Mouse (Mus musculus) hindbrain, postnatal 0 days (tissue): ENCODE results near the gene Zfp384. TPM values are rescaled to one million over a fixed set of nuclear protein-coding genes. Genes with fewer than 3 reads are reported as not detected.
"Not testable (repeated sequence)": the region's sequence is repeated elsewhere in the genome, so short reads cannot be mapped to it uniquely, and the experiment has no call there.

ENCODE experiments used
- ATAC-seq: fragments of 200-750 bp; cut with Nextera tagmentation; 2 replicates; pipeline ENCODE4 v1.8.0; 2017; ENCODE audit warnings: mild to moderate bottlenecking, moderate TSS enrichment, moderate library complexity
- DNase-seq: peaks from one replicate; pipeline ENCODE4 v3.0.0-alpha.2; 2015; ENCODE audit warnings: low spot score
- H3K27ac ChIP-seq: fragments of 300-500 bp; sonication (generic); 2 replicates; pipeline ENCODE4 v1.5.1; 2014; ENCODE audit warnings: mild to moderate bottlenecking
- H3K27me3 ChIP-seq: fragments of 300-500 bp; sonication (generic); 2 replicates; pipeline ENCODE4 v1.6.1; 2014; ENCODE audit warnings: low read length, mixed read lengths; ENCODE audit not compliant: insufficient read depth
- H3K36me3 ChIP-seq: fragments of 300-500 bp; sonication (generic); 2 replicates; pipeline ENCODE4 v1.6.1; 2014; ENCODE audit warnings: low read length, mixed read lengths; ENCODE audit not compliant: insufficient read depth
- H3K4me1 ChIP-seq: fragments of 300-500 bp; sonication (generic); 2 replicates; pipeline ENCODE4 v1.6.1; 2014; ENCODE audit warnings: antibody characterized with exemption, low read length, mixed read lengths; ENCODE audit not compliant: insufficient read depth
- H3K4me2 ChIP-seq: fragments of 300-500 bp; sonication (generic); 2 replicates; pipeline ENCODE4 v1.6.1; 2014; ENCODE audit warnings: low read depth, mild to moderate bottlenecking, low read length, moderate library complexity, mixed read lengths
- H3K4me3 ChIP-seq: fragments of 300-500 bp; sonication (generic); 2 replicates; pipeline ENCODE4 v1.5.1; 2014; ENCODE audit warnings: low read length
- H3K9ac ChIP-seq: fragments of 300-500 bp; sonication (generic); replicated peaks from 2 replicates; pipeline ENCODE4 v1.6.1; 2014; ENCODE audit warnings: mild to moderate bottlenecking, low read length, moderate library complexity, mixed read lengths
- H3K9me3 ChIP-seq: fragments of 300-500 bp; sonication (generic); 2 replicates; pipeline ENCODE4 v1.6.1; 2016; ENCODE audit warnings: low read length, mixed read lengths
- CTCF ChIP-seq: IDR thresholded peaks from 2 replicates; pipeline ENCODE4 v1.5.1; 2016; ENCODE audit warnings: antibody characterized with exemption, control low read depth, low read depth
- WGBS: fragments of 180-500 bp; shearing (Covaris S2); extraction: QIAGEN DNeasy Blood & Tissue Kit; methylation state at CpG from one replicate; pipeline ENCODE4 v1.1.7; 2014; 5-methylcytosine and 5-hydroxymethylcytosine counted together
- polyA plus RNA-seq: library from polyadenylated mRNA; unstranded; fragments of >200 nt; fragmentation: Nextera tagmentation; extraction: Ambion mirVana; gene quantifications from 2 replicates; pipeline ENCODE4 v1.2.1, GENCODE M21; 2015
- total RNA-seq: library from RNA; depleted of rRNA; stranded (reverse); fragments of >200 nt; gene quantifications from 2 replicates; pipeline ENCODE4 v1.2.3, GENCODE M21; 2014

The Zfp384 gene
- total and polyA plus RNA-seq, 2 experiments from 2014 or later, result 11.6 to 38.6 TPM

DNA sequence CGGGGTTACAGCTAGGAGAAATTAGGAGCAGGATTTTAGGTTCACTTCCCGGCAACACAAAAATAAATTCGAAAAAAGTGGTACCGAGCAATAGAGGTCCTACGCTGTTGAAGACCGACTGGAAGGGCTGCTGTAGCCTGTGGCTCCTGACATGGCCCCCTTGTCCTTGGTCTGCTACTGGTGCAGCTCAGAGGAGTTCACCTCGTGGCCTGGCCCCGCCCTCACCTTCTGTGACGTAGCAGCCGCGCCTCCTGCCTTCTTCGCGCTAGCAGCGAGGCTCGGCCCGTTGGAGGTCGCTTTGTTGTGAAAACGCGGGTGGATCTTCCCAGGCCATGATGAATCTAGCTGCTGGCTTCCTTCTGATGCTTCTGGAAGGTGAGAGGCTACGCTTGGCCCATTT is 40.7 kb downstream of the Zfp384 start, which contains the start of gene Acrbp:
Gene Acrbp (plus strand): TSS at position 12 of the 400 bp plus-strand sequence.
- WGBS, result 38% methylated on average over 20 of the region's 20 CpGs
- no peak within 1 kb of the TSS; the same call in 1 of the 2 replicates for H3K9ac ChIP-seq
- H3K9me3 ChIP-seq, result no peaks in the 10 kb centered on the region
- no peaks in the 10 kb centered on the region for H3K4me1 ChIP-seq
- H3K4me3 ChIP-seq, result no peak within 1 kb of the TSS
- no peak within 1 kb of the TSS for H3K4me2 ChIP-seq
- no peak within 1 kb of the TSS; the same call in 1 of the 2 replicates for H3K27ac ChIP-seq
- H3K27me3 ChIP-seq, result no peaks in the 10 kb centered on the region
- no peak for TF ChIP-seq CTCF
- ATAC-seq (no peak), DNase-seq (peak; percentile 15)
- peaks cover 43% of the 10 kb centered on the region for H3K36me3 ChIP-seq

DNA sequence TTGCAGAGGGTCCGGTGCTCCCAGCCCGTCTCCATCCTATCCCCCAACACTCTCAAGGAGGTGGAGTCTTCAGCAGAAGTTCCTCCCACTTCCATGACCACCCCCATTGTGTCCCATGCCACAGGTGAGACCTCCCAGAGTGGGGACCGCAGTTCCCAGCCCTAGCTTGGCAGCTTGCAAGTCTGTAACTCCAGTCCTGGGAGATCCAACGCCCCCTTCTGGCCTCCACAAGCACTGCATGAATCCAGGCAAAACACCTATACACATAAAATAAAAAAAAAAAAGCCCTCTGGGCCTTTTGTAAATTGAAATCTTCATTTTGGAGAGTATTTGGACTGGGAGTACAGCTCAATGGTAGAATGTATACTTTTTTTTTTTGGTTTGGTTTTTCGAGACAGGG is 42.3 kb downstream of the Zfp384 start:
- WGBS, result 66% methylated on average over 5 of the region's 5 CpGs
- no peak for ATAC-seq
- Histone ChIP-seq H3K27me3 (no peaks in the 10 kb centered on the region), H3K27ac (no peak overlapping the region), H3K4me1 (no peaks in the 10 kb centered on the region), H3K9me3 (no peaks in the 10 kb centered on the region), H3K9ac (no peak overlapping the region), H3K4me3 (no peak overlapping the region), H3K36me3 (peaks cover 40% of the 10 kb centered on the region; the same call in 1 of the 2 replicates), H3K4me2 (no peak overlapping the region)
- DNase-seq, result no peak
- peak; percentile 48 for TF ChIP-seq CTCF

DNA sequence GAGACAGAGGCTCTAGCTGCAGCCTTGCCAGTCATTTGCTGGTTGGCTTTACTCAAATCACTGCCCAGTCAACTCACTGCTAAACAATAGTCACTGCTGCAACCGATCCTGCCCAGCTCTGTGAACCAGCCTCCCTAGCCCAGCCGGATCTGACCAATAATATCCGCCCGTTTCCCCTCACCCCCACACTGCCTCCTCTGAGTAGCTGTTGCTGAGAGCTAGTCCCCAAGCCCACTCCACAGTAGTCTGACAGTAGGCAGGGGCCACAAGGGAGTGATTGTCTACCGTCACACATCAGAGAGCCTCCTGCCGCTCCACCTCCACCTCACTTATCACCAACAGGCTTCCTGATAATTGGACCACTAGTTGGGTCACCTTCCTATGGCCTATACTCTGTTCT is 52.5 kb downstream of the Zfp384 start:
- H3K9ac ChIP-seq, result no peak overlapping the region
- H3K27me3 ChIP-seq, result no peaks in the 10 kb centered on the region
- no peak for DNase-seq
- TF ChIP-seq CTCF, result no peak
- 30% methylated on average over 6 of the region's 6 CpGs for WGBS
- no peaks in the 10 kb centered on the region for H3K9me3 ChIP-seq
- no peaks in the 10 kb centered on the region for H3K4me1 ChIP-seq
- peak; percentile 73 for ATAC-seq
- H3K4me3 ChIP-seq, result no peak overlapping the region
- H3K27ac ChIP-seq, result no peak overlapping the region
- H3K36me3 ChIP-seq, result no peaks in the 10 kb centered on the region
- H3K4me2 ChIP-seq, result no peak overlapping the region

DNA sequence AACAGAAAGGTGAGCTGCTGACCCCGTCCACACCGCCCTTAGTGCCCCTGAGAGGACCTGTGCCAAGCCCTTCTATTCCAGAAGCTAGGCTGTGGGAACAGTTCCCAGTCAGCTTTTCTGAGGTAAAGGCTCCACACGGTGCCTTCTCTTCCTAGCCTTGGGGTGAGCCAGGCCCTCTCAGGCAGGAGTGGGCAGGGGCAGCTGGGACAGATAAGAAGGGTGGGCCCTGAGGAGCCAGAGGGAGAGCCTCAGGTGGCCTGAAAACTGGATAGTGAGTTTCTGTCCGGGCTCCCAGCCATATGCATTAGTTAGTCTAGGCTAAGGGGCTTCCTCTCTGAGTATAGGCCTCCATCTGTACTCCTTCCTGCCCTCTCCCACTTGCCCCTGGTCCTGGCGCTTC is 53.6 kb downstream of the Zfp384 start:
- DNase-seq, result no peak
- 69% methylated on average over 5 of the region's 5 CpGs for WGBS

DNA sequence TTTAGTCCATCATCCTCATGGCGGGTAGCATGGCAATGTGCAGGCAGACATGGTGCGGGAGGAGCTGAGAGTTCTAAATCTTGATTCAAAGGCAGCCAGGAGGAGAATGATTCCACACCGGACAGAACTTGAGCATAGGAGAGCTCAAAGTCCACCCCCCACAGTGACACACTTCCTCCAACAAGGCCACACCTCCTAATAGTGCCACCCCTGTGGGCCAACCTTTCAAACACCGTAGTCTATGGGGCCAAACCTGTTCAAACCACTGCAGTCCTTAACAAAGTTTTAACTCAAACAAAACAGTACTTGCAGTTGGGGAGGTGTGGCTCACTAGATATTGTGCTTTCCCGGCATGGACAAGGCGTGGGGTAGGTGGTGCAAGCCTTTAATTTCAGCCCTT is 55.0 kb downstream of the Zfp384 start:
- no peaks in the 10 kb centered on the region for H3K4me1 ChIP-seq
- H3K9me3 ChIP-seq, result no peaks in the 10 kb centered on the region
- H3K36me3 ChIP-seq, result no peaks in the 10 kb centered on the region
- no peak overlapping the region for H3K4me2 ChIP-seq
- ATAC-seq (no peak), DNase-seq (no peak)
- no peak overlapping the region for H3K27ac ChIP-seq
- no peak overlapping the region for H3K4me3 ChIP-seq
- 81% methylated on average over 6 of the region's 6 CpGs for WGBS
- H3K9ac ChIP-seq, result no peak overlapping the region
- H3K27me3 ChIP-seq, result no peaks in the 10 kb centered on the region
- TF ChIP-seq CTCF, result no peak

More for the DNA sequence above, 53.6 kb downstream of the Zfp384 start:
- Histone ChIP-seq H3K4me3 (no peak overlapping the region), H3K27ac (no peak overlapping the region), H3K27me3 (no peaks in the 10 kb centered on the region), H3K4me1 (no peaks in the 10 kb centered on the region), H3K36me3 (no peaks in the 10 kb centered on the region), H3K9me3 (no peaks in the 10 kb centered on the region), H3K9ac (no peak overlapping the region), H3K4me2 (no peak overlapping the region)
- TF ChIP-seq CTCF, result no peak
- ATAC-seq, result no peak

DNA sequence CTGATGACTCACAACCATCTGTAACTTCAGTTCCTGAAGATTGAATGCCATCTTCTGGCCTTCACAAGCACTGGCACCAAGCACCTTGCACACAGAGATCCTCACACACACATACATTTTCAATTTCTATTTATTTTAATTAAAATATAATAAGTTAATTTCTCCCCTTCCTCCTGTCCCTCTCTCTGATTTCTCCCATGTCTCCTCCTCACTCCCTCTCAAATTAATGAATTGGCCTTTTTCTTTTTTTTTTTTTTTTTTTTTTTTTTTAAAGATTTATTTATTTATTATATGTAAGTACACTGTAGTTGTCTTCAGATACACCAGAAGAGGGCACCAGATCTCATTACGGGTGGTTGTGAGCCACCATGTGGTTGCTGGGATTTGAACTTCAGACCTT is 56.3 kb downstream of the Zfp384 start:
- no CpG with 5 or more reads among the region's 1 CpGs for WGBS
- H3K9ac ChIP-seq, ATAC-seq, H3K4me2 ChIP-seq, H3K4me1 ChIP-seq, H3K27ac ChIP-seq, DNase-seq, H3K27me3 ChIP-seq, H3K36me3 ChIP-seq, H3K4me3 ChIP-seq, H3K9me3 ChIP-seq: not testable (repeated sequence)

DNA sequence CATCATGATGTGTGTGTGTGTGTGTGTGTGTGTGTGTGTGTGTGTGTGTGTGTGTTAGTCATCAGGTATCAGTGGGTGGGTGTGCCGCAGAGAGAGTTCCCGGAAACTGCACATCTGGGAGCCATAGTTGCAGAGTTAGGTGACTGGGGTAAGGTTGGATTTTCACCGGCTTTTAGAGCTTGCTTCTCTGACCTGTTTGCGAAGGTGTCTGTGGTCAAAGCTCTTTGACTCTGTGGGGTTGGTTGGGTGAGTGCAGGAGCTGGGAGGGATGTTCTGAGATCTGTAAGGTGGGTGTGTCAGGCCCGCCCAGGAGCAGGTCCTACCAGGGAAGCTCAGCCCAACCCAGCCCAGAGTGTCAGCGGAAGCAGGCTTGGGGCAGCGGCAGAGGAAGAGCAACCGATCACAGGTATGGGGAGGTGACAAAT is 58.6 kb downstream of the Zfp384 start, which contains the start of gene Lpar5:
Gene Lpar5 (plus strand): TSS at position 350 of the 425 bp plus-strand sequence.
- Histone ChIP-seq H3K4me2 (no peak within 1 kb of the TSS), H3K4me3 (no peak within 1 kb of the TSS), H3K27ac (no peak within 1 kb of the TSS), H3K36me3 (no peaks in the 10 kb centered on the region), H3K9me3 (no peaks in the 10 kb centered on the region), H3K9ac (no peak within 1 kb of the TSS), H3K27me3 (no peaks in the 10 kb centered on the region), H3K4me1 (no peaks in the 10 kb centered on the region)
- ATAC-seq, result no peak
- no peak for TF ChIP-seq CTCF
- DNase-seq, result no peak
- 73% methylated on average over 8 of the region's 8 CpGs for WGBS
